Mouse (Mus musculus) frontal cortex, adult (tissue): ENCODE data around the gene Nek11.
A peak's percentile ranks its signal among the peaks of the same experiment; 100 is the strongest.
"Not testable (repeated sequence)": the region's sequence is repeated elsewhere in the genome, so short reads cannot be mapped to it uniquely, and the experiment has no call there.

Experiments used
- ATAC-seq: cut with Nextera tagmentation; 2 replicates; pipeline ENCODE4 v1.9.2; 2017; ENCODE audit warnings: mild to moderate bottlenecking, moderate library complexity, mixed read lengths; ENCODE audit not compliant: low TSS enrichment

Gene Nek11

DNA sequence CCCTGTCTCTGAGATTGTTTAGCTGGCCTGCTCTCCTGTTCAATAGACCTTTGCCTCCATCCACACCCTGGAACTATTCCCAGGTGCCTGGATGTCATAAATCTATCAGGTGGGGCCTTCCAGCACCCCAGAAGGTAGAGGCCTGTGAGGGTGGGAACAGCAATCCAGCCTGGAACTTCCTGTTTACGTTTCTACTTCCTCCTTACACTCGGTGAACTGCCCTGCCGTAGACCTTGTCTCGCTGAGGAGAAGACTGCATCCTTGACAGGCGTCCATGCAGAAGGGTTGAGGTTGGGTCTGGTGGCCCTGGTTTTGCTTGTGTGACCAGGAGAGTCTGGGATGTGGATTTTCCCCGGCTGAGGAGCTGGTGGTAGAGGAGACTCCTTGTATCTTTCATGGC is 256.1 kb downstream of the Nek11 start:
- ATAC-seq = no peak

DNA sequence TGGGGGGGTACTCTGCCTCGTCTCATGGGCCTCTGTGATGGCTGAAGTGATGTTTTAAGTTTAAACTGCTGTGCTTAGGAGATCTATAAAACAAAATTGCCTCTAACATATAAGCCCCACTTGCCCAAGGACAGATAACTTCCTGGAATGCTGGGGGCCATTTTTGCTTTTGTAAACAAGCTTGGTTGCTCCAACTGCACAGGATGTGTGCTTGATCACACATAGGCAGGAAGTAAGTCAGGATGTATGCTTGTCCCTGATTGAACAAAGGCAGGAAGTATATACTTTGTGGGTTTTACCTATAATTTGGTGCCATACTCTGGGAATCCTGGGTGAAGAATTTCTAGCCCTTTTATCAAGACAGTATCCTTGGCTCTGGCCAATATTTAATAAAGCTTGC is 258.9 kb downstream of the Nek11 start:
- no peak for ATAC-seq

- ATAC-seq = no peak
Measured at GRCm38 (mm10) chr9:105134536-105134935, 260.8 kb downstream of the Nek11 start.

- ATAC-seq = no peak
Measured at GRCm38 (mm10) chr9:105132002-105132367, 263.3 kb downstream of the Nek11 start.

GRCm38 (mm10) chr9:105131253-105132001 is 263.9 kb downstream of the Nek11 start, which contains the start of gene Nudt16:
TSS of gene Nudt16 (minus strand) at chr9:105131824.
- peak; percentile 96 for ATAC-seq

- ATAC-seq = no peak
Measured at GRCm38 (mm10) chr9:105130331-105130730, 265.0 kb downstream of the Nek11 start.

GRCm38 (mm10) chr9:105125206-105125605 is 270.1 kb downstream of the Nek11 start:
- not testable (repeated sequence) for ATAC-seq
